Mouse (Mus musculus): ENCODE measurements around the gene Rfx4.

Rfx4 gene

DNA sequence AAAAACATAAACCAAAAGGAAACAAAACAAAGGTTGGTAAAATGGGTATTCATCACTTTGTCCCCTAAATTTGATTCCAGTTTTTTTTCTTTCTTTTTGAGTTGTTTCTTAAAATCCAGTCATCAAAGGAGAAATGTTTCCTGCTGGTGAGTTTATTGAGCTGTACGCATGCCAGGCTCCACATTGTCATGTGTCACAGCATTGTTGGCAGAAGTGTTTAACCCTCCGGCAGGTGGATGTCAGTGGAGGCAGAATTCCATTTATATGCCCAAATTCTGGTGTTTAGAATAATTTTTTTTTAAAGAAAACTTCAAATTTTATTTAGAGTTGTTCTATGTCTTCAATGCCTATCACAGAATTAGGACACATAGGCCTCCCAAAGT is 56.0 kb downstream of the Rfx4 start:
- no peak for DNase-seq (ENCODE audit: low read depth, low spot score)

DNA sequence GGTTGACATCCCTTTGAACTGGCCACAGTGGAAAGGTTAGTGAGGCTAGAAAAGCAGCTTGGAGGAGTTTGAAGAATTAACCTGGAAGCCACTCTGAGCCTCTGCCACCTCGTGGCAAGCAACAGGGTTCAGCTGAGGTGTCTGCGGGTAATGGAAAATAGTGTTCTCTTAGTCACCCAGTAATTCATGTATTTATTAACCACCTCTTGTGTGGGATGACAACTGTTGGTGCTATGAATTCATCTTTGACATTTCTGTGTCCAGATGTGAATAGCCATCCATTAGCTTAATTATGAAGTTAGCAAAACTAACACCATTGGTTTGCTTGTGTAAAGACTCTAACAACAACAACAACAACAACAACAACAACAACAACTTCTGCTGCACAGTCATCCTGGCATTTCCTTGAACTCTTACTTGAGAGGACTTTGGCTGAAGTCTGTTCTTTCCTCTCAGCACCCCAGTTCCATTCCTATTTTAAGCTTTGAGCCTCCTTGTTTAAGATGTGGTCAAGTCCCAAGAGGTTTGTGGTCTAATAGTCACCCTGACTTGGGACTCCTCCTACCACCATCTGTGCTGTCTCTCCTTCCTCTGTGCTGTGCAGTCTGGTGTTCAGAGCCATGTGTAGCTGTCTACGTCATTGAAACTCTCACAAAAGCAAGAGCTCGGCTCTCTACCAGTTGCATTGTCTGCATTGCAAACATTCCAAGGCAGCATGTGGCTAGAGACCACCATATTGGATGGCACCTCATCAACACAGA is 60.0 kb downstream of the Rfx4 start:
- no peak for DNase-seq (ENCODE audit: low read depth, low spot score)

DNA sequence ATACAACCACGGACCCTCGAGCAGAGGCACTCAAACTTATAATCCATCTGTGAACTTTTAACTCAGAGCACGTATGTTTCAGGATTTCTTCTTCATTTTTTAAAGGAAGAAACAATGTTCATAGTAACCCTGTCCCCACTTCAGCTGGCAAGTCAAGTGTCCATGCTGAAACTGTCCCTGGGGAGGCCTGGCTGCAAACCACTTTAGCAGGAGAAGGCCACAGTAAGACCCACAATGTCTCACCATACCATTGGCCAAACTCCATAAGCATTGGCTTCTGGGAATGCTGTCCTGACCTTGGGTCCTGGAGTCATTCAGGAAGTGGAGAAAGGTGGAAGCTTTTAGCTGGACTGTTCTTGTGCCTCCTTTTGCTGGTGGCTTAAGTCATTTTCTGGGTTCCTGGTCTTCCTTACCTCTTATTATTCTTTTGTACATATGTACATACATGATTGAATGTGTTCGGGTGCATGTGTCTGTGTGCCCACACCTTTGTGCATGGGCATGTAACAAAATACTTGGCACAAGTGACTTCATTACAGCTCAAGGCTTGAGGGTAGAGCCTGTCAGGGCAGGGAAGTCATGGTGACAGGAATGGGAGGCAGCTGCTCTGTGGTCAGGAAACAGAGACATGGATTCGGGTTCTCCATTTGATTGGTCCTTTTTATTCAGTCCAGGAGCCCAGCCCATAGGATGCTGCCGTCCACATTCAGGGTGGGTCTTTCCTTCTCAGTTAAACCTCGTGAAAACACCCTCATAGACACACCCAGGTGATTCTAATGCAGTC is 61.4 kb downstream of the Rfx4 start:
- DNase-seq (ENCODE audit: low read depth, low spot score) = no peak

DNA sequence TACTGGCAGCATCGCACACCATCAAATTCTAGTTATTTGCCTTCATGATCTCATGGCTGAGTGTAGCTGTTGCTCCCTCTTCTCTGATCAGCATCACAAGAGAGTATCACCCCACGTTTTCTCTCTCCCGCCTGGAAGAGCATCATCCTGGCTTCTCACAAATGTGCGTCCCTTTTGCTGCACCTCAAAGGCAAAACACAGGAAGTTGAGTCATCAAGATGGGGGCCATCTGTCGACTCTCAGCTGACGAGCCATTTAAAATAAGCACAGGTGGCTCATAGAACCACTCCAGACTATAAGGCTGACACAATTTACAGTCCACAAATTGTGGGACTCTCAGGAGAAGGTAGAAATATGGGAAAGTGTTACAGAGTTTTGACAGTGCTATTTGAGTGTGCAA is 63.8 kb downstream of the Rfx4 start:
- DNase-seq (ENCODE audit: low read depth, low spot score) = no peak

DNA sequence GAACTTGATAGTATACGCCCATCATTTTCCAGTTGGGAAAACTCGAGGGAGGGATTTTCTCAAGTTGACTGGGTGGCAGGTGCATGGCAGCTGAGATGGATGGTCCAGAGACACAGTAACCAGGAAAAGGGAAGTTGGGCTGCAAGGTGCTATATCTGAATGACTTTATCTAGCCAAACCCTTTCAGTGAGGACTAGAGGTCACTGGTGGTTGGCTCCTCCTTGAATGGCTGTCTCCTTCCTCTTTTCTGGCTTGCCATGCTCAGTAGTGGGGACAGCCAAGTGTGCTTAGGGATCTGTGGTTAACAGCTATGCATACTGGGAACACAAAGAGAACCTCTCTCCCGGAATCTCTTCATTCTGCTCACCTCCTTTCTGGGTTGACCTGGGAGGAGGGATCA is 64.4 kb downstream of the Rfx4 start:
- no peak for DNase-seq (ENCODE audit: low read depth, low spot score)

DNA sequence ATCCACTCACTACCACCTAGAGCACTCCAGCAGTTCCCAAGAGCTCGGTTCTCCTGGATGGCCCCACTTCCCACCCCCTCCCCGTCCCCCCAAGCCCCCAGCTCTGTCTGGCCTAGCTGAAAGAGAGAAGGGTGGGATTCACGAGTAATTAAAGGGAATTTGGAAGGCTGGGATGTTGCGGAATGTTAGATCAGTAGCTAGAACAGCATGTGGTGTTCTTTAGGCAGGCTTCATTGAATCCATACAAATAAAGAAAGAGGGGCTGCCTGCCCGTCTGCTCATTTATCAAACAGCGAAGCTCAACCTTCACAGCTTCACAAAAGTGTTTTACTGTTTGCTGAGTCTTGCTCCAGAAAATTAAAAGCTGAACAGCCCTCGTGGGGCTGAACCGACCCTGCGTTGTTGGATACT is 66.9 kb downstream of the Rfx4 start:
- no peak for DNase-seq (ENCODE audit: low read depth, low spot score)

DNA sequence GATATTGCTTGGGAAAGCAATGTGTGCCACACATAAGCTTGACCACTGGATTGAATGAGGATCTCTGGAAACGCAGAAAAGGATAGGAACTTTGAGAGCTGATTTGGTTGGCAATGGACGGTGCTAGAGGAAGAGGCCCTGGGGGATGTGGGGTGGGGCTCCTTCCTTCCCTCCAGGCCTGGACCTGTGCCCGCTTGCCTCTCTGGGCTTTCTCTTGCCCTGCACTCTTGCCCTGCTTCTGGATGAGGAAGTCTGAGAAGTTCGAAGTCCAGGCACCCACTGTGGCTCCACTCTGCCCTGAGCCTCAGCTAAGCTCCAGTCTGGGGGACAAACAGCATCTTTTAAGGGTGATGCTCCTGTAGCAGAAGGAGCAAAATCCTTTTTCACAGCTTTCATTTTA is 67.8 kb downstream of the Rfx4 start:
- DNase-seq (ENCODE audit: low read depth, low spot score) = no peak

DNA sequence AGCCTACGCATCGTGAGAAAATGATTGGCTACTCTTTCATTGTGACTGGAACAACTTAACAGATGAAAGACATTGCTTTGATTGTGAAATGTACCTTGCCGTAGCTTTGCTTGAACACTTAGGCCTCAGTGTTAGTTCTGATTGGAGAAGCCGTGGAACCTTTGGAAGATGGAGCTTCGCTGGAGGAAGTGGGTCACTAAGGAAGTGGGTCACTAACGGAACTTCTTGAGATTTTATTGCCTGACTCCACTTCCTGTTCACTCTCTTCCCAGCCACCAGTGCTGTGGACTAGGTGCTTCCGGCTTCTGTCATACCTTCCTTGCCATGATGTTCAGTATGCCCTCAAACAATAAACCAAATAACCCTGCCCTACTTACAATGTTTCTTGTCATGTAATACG is 73.1 kb downstream of the Rfx4 start:
- DNase-seq (ENCODE audit: low read depth, low spot score) = no peak

DNA sequence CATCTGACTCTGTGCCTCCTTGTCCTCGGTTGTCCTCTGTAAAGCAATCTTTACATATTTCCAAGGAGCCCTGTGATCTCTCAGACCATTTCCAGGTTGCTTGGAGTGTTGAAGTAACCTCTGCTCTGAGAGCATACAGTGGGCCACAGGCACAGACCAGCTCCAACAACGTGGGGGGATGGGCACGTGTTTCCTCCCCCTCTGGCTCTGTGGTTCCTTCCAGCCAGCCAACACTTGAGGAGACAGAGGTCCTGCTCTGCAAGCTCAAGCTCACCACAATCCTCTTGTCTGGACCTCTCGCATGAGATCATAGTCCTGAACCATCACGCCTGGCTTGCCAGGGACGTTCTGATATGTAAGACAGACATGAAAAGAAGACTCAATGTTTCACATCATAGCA is 79.7 kb downstream of the Rfx4 start:
- DNase-seq (ENCODE audit: low read depth, low spot score) = no peak

DNA sequence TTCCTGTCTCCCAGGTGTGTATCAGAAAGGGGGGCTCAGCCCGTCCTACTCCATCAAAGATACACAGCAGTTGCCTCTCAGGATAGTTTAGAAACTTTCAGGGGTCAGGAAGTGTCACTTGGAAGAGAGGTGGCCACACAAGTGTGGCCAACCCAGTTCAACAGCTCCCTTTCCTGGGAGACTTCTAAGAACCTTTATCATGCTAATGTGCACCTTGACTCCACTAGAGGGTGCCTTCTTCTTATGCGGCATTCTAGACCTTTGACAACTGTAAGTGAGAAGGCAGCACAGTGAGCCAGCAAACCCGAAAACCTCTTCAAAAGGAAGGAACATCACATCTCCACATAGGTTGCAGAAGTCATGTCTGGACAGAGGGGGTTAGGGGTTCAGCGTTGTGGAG is 80.2 kb downstream of the Rfx4 start:
- DNase-seq (ENCODE audit: low read depth, low spot score) = no peak

DNA sequence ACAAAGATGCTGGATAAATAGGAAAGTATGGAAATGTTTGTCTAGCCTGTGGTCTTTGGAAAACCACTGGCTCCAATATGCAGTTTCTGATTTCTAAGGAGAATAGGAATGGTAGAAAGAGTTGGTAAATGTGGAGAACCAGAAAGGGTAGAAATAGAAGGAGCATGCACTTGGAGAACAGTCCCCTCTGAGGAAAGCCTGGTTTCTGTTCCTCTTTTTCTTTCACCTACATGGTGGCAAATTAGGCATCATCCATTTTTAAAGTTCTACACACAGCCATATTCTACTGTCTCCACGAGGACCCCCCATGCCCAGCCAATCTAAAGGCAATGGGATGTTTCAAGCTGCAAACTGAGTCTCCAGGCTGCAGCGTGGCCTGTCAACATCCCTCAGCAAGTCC is 81.5 kb downstream of the Rfx4 start:
- DNase-seq (ENCODE audit: low read depth, low spot score) = no peak

DNA sequence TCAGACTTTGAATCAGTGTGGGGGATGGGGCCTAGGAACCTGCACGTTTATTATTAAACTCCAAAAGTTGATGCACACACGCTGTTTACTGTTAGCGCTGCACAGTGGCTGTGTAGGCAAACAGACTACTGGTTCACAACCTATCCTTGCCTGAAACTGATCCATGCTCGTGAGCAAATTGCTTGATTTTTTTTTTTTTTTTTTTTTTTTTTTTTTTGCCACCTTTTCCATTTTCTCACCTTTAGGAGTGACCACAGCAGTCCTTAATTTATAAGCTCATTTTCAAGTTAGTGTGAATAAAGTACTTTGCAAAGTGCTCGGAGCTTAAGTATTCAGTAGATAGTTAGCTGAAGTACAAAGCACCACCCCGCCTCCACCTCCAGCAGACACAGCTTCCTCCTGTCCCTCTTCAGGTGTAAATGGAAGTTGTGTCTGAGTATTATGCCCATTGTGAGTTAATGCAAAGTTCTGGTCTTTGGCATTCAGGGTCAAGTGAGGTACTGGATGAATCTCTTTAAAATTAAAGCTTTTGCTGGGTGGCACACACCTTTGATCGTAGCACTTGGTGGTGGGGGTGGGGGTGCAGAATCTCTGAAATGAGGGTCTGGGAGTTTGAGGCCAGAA is 83.1 kb downstream of the Rfx4 start:
- no peak for DNase-seq (ENCODE audit: low read depth, low spot score)

DNA sequence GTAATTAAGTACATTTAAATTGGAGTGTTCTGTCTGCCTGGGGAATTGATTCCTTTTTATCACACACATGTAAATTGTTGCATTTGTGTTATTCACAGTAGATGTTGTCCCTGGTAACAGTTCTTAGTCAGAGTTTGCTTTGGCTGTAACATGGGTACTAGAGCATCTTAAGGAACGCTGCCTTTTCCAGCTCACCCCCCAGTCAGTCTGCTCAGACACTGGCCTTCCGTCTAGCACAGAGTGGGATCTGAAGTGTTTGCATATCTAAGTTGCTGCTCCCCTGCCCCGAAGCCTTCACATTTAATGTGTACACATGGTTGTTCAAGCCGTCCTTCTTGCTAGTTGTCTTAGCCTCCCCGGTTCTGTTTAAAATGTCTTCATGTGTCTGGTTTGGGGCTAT is 90.8 kb downstream of the Rfx4 start:
- no peak for DNase-seq (ENCODE audit: low read depth, low spot score)

DNA sequence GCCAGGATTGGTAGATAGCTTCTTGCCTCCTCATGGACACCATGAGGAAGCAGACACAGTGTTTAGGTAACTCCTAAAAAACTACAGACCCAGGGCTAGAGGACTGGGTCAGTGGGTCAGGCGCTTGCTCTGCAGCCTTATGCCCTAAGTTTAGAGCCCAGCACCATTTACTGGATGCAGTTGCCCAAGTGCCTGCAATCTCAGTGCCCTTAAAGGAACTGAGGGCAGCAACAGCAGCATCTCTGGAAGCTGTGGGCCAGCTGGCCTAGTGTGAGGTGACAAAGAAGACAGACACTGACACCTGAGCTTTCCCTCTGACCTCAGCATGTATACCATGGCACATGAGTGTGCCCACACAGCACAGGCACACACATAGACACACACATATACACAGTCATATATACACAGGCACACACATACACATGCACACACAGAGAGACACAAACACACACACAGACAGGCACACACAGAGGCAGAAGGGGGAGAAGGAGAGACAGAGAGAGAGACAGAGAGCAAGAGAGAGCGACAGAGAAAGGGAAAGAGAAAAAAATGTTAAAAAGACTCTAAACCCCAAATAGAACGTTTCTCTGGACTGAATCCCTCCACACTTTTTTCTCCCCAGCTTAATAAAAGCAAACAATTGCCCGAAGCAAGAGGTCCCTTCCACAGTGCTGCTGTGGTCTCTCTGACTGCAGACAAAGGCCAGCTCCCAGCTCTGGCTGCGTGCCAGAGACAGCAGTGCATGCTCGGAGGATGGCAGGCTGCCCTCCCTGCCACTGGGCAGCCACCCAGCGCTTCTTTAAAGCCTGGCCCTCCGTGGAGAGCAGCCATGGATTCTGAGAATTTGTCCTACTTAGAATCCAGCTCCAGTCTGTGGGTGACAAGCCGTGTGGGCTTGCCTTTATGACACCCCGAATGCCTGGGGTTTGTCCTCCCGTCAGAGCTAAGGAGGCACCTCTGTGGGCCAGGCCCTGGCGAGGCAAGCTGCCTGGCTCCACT is 96.4 kb downstream of the Rfx4 start:
- DNase-seq (ENCODE audit: low read depth, low spot score) = no peak

DNA sequence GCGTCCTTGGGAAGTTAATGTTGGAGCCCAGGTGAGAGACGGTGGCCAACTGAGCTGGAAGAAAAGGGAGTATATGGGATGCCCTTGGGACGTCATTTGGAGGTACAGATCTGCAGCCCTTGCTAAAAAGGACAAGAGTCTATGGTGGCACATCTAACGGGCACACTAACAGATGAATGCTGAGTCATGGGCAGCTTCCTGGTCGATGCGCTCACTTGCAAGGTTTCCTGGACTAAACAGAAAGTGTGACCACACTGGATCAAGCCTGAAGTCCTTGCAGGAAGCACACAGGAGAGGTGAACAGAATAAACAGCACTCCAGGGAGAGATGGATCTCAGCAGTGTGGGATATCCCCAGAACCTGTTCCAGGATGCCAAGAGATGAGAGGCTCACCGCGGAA is 98.2 kb downstream of the Rfx4 start:
- DNase-seq (ENCODE audit: low read depth, low spot score) = no peak

DNA sequence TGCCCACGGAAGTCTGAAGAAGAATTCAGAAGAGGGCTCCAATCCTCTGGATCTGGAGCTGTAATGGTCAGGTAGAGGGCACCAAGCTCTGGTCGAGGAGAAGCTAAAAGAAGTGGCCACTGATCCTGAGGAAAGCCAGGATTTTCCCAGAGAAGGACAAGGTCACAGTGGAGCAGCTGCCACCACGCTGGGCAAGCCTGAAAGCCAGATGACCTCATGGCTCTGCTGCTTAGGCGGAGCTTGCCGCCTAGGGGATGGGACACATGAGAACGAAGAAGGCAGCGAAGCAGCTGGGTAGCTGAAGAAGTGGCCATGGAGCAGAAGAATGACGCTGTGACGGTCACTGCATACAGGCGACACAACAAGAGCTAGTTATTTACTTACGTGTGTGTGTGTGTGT is 99.6 kb downstream of the Rfx4 start:
- no peak for DNase-seq (ENCODE audit: low read depth, low spot score)

DNA sequence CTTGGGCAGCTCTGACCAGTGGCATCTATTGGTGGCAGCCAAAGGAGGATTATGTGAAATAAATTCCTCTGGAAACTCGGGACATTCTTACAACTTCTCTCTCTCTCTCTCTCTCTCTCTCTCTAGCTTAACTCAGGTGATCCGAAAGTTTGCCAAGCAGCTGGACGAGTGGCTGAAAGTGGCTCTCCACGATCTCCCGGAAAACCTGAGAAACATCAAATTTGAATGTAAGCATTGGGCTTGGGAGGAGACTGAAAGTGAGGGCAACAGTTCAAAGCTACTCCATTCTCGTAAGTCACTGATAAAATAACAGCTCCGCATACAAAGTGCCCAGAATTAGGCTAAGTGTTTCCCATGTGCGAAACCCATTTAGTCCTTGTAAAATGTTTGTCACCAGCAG is 102.5 kb downstream of the Rfx4 start:
- DNase-seq (ENCODE audit: low read depth, low spot score) = no peak

DNA sequence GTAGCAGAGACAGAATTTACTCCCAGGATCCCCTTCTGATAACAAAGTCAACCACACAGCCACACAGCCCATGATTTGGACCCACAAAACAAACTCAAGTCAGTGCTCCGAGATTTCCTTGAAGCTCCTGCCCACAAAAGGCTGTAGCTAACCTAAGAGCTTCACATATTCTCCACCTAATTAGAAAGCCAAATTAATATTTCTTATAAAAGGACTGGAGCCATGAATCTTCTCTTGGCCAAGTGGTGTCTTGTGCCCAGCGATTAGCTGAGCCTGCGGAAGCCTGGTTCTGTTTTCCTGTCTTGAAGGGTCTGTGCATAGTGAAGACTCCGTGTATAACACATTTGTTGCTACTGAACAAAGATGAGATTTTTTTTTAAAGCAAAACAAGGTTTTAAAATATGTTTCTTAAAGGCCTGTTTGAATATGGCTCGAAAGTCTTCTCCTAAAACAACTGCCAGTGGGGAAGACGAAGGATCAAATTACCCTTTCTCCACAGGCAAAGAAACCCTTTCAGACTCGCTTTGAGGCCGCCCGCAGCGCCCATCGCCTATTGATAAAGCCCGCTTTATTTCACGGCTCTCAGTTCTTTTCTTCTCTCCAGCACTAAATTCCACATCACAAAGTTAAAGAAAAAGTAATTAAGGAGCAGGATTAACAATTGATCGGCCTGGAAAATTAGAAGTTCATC is 103.1 kb downstream of the Rfx4 start:
- DNase-seq (ENCODE audit: low read depth, low spot score) = no peak

DNA sequence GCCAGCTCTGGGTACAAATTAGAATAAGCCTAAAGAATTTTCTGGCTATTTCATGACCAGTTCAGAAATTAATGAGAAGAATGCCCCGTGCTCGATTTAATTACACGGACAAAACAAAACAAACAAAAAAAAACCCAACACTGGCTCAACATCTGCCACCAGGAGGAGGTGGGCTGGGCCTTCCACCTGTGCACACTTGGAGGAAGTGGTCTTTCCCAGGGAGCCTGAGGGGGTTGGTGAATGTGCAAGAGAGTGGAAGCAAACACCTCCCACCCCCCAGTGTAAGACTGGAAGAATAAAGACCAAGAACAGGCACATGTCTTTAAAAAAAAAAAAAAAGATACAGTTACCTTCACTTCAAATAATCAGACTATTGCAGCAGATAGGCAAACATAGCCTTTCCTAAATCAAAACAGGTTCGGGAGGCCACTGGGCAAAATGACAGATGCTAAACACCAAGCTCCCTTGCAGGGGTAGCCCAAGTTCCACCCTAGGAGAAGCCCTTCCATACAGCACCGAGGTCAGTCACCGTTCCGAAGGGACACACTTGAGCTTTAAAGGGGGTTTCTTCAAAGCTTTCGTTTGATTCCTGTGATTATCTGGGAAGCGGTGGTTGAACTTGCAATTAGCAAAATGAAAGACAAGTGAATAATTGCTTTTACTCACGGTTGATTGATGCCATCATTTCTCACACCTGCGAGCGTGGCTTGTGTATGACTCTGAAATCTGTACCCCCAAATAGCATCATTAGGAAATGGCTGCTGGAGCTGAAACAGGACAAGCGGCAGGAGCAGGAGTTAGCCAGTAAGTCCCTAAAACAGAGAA is 103.9 kb downstream of the Rfx4 start:
- no peak for DNase-seq (ENCODE audit: low read depth, low spot score)

DNA sequence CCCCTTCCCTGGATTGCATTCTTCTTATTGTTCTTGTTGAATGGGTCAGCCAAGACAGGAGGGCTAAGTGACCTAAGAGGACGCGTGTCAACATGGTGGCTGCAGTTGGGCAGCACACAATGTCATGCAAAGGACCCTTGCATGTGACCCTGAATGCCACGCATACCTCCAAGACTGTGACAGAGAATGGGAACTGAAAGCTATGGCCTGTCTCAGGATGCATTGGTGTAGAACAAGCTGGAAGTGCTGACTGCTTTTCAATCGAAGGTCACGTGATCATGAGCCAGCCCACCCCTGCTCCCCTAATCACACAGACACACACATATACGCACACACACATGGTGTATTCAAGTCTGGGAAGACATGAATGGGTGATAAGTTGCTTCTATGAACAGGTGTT is 107.6 kb downstream of the Rfx4 start:
- DNase-seq (ENCODE audit: low read depth, low spot score) = no peak

Measured in c-Kit-negative CD71-positive TER-119-positive erythroid progenitor cells, embryonic 14.5 days (primary cell).